Comparison of ENCODE assay signal across 9 mouse cellular contexts in genomic region chr11:6465122-6465521, GRCm38 (mm10). TPM values are rescaled to one million over a fixed set of nuclear protein-coding genes. Genes with fewer than 3 reads are reported as not detected.
DNase-seq lines count a peak whose midpoint lies in the region; ATAC-seq and TF ChIP-seq lines count a peak whose summit lies in the region.
"Had no signal": no experiment of that assay in that cellular context is flagged by ENCODE, and none has a peak within 500 bp of the region (broad histone marks: within the 10 kb centered on the region; RNA-seq: fewer than 3 reads in every experiment).

No protein-coding gene starts in this region.

- DNase-seq in layer of hippocampus, adult 11-12 months (ENCODE audit: low spot score), result peak; percentile 65
- DNase-seq in layer of hippocampus, adult 9-10 months (ENCODE audit: low spot score), result no peak
- DNase-seq in brain, embryonic 14.5 days (ENCODE audit: low read depth), result peak; percentile 89
- peak; percentile 62 for DNase-seq in forebrain, embryonic 10.5 days (ENCODE audit: extremely low spot score, low spot score)
- peak; percentile 94 for DNase-seq in hindbrain, postnatal 0 days (ENCODE audit: low spot score)
- DNase-seq in limb, embryonic 10.5 days (ENCODE audit: low spot score), result peak; percentile 53
- DNase-seq in spleen, adult 18-20 months, result peak; percentile 36 to 63

- no peak overlapping the region for H3K4me2 ChIP-seq in hindbrain, postnatal 0 days (ENCODE audit: low read depth, low read length)
- H3K4me2 ChIP-seq in midbrain, embryonic 13.5 days (replicated peaks), result no peak overlapping the region

- H3K9me3 ChIP-seq in forebrain, embryonic 10.5 days, result no peaks in the 10 kb centered on the region
- no peaks in the 10 kb centered on the region for H3K9me3 ChIP-seq in hindbrain, postnatal 0 days (ENCODE audit: low read length)
- no peaks in the 10 kb centered on the region for H3K9me3 ChIP-seq in limb, embryonic 10.5 days (replicated peaks)
- no peaks in the 10 kb centered on the region for H3K9me3 ChIP-seq in midbrain, embryonic 13.5 days

- H3K9ac ChIP-seq in hindbrain, postnatal 0 days (replicated peaks; ENCODE audit: low read length), result no peak overlapping the region
- no peak overlapping the region for H3K9ac ChIP-seq in midbrain, embryonic 13.5 days (replicated peaks)

- ATAC-seq in hindbrain, postnatal 0 days, result peak; percentile 82
- ATAC-seq in midbrain, embryonic 13.5 days, result peak; percentile 79

- no peak overlapping the region for H3K4me3 ChIP-seq in forebrain, embryonic 10.5 days
- no peak overlapping the region for H3K4me3 ChIP-seq in hindbrain, postnatal 0 days (ENCODE audit: low read length)
- no peak overlapping the region for H3K4me3 ChIP-seq in limb, embryonic 10.5 days
- H3K4me3 ChIP-seq in midbrain, embryonic 13.5 days (replicated peaks), result no peak overlapping the region

- H3K27me3 ChIP-seq in forebrain, embryonic 10.5 days (ENCODE audit: poor library complexity, severe bottlenecking), result no peaks in the 10 kb centered on the region
- no peaks in the 10 kb centered on the region for H3K27me3 ChIP-seq in hindbrain, postnatal 0 days (ENCODE audit: insufficient read depth, low read length)
- no peaks in the 10 kb centered on the region for H3K27me3 ChIP-seq in limb, embryonic 10.5 days (ENCODE audit: low read depth, poor library complexity, severe bottlenecking)
- no peaks in the 10 kb centered on the region for H3K27me3 ChIP-seq in midbrain, embryonic 13.5 days

- H3K4me1 ChIP-seq in forebrain, embryonic 10.5 days, result peaks cover 9% of the 10 kb centered on the region
- H3K4me1 ChIP-seq in hindbrain, postnatal 0 days (ENCODE audit: insufficient read depth, low read length), result peaks cover 10% of the 10 kb centered on the region; the same call in 1 of the 2 replicates
- peaks cover 4% of the 10 kb centered on the region for H3K4me1 ChIP-seq in limb, embryonic 10.5 days
- peaks cover 25% of the 10 kb centered on the region for H3K4me1 ChIP-seq in midbrain, embryonic 13.5 days (replicated peaks)

- peaks cover 48% of the 10 kb centered on the region for H3K36me3 ChIP-seq in forebrain, embryonic 10.5 days (replicated peaks)
- H3K36me3 ChIP-seq in hindbrain, postnatal 0 days (ENCODE audit: insufficient read depth, low read length), result peaks cover 3% of the 10 kb centered on the region
- peaks cover 49% of the 10 kb centered on the region for H3K36me3 ChIP-seq in limb, embryonic 10.5 days
- H3K36me3 ChIP-seq in midbrain, embryonic 13.5 days, result peaks cover 36% of the 10 kb centered on the region

- no peak overlapping the region for H3K27ac ChIP-seq in forebrain, embryonic 10.5 days
- H3K27ac ChIP-seq in hindbrain, postnatal 0 days, result no peak overlapping the region
- H3K27ac ChIP-seq in limb, embryonic 10.5 days, result no peak overlapping the region
- no peak overlapping the region for H3K27ac ChIP-seq in midbrain, embryonic 13.5 days
- H3K27ac ChIP-seq: macrophage had no signal

- peak; percentile 65 for TF ChIP-seq CTCF in brain, embryonic 14.5 days (IDR thresholded peaks at IDR 0.05; ENCODE audit: borderline replicate concordance, extremely low read depth, insufficient read depth, insufficient read length)
- peak; percentile 76 for TF ChIP-seq CTCF in hindbrain, postnatal 0 days (IDR thresholded peaks at IDR 0.05; ENCODE audit: low read depth)

- 45% methylated on average over 4 of the region's 4 CpGs for WGBS in forebrain, embryonic 10.5 days
- 17% methylated on average over 4 of the region's 4 CpGs for WGBS in hindbrain, postnatal 0 days
- WGBS in limb, embryonic 10.5 days, result 44% methylated on average over 4 of the region's 4 CpGs
- 27% methylated on average over 4 of the region's 4 CpGs for WGBS in midbrain, embryonic 13.5 days

- TF ChIP-seq POLR2A in brain, embryonic 14.5 days (IDR thresholded peaks at IDR 0.05; ENCODE audit: borderline replicate concordance, extremely low read depth, insufficient read depth, insufficient read length, poor library complexity, severe bottlenecking), result no peak

RNA-seq across cellular contexts. Expression of gene Purb, which starts 10.6 kb away (rescaled TPM):
- 8.8 and 12.8 TPM in 2 replicates for polyA plus RNA-seq in brain, embryonic 14.5 days (2012; rRNA removed)
- polyA plus RNA-seq in forebrain, embryonic 10.5 days (2016; fragmentation: Nextera tagmentation; extraction: Ambion mirVana), result 16.9 and 18.7 TPM in 2 replicates
- total RNA-seq in hindbrain, postnatal 0 days (2014; rRNA removed), result 35.9 and 36.9 TPM in 2 replicates
- 17.1 and 17.9 TPM in 2 replicates for polyA plus RNA-seq in hindbrain, postnatal 0 days (2015; fragmentation: Nextera tagmentation; extraction: Ambion mirVana)
- polyA plus RNA-seq in limb, embryonic 10.5 days (2016; fragmentation: Nextera tagmentation; extraction: Ambion mirVana), result 15.9 and 17.9 TPM in 2 replicates
- 12.7 and 13.9 TPM in 2 replicates for polyA plus RNA-seq in midbrain, embryonic 13.5 days (2015; fragmentation: Nextera tagmentation; extraction: Ambion mirVana)

RNA-seq across cellular contexts. Expression of gene H2afv, which starts 20.9 kb away (rescaled TPM):
- polyA plus RNA-seq in brain, embryonic 14.5 days (2012; rRNA removed), result 207 and 320 TPM in 2 replicates
- polyA plus RNA-seq in forebrain, embryonic 10.5 days (2016; fragmentation: Nextera tagmentation; extraction: Ambion mirVana), result 844 and 848 TPM in 2 replicates
- 75.5 and 95.0 TPM in 2 replicates for total RNA-seq in hindbrain, postnatal 0 days (2014; rRNA removed)
- polyA plus RNA-seq in hindbrain, postnatal 0 days (2015; fragmentation: Nextera tagmentation; extraction: Ambion mirVana), result 251 and 254 TPM in 2 replicates
- 583 and 781 TPM in 2 replicates for polyA plus RNA-seq in limb, embryonic 10.5 days (2016; fragmentation: Nextera tagmentation; extraction: Ambion mirVana)
- 605 and 617 TPM in 2 replicates for polyA plus RNA-seq in midbrain, embryonic 13.5 days (2015; fragmentation: Nextera tagmentation; extraction: Ambion mirVana)

RNA-seq across cellular contexts. Expression of gene Ppia, which starts 49.9 kb away (rescaled TPM):
- polyA plus RNA-seq in brain, embryonic 14.5 days (2012; rRNA removed), result 2,174 and 2,845 TPM in 2 replicates
- 6,009 and 6,074 TPM in 2 replicates for polyA plus RNA-seq in forebrain, embryonic 10.5 days (2016; fragmentation: Nextera tagmentation; extraction: Ambion mirVana)
- total RNA-seq in hindbrain, postnatal 0 days (2014; rRNA removed), result 2,267 and 2,460 TPM in 2 replicates
- 5,475 and 5,597 TPM in 2 replicates for polyA plus RNA-seq in hindbrain, postnatal 0 days (2015; fragmentation: Nextera tagmentation; extraction: Ambion mirVana)
- polyA plus RNA-seq in limb, embryonic 10.5 days (2016; fragmentation: Nextera tagmentation; extraction: Ambion mirVana), result 5,840 and 6,698 TPM in 2 replicates
- polyA plus RNA-seq in midbrain, embryonic 13.5 days (2015; fragmentation: Nextera tagmentation; extraction: Ambion mirVana), result 3,782 and 3,914 TPM in 2 replicates

RNA-seq across cellular contexts. Expression of gene Myo1g, which starts 55.6 kb away (rescaled TPM):
- 0.56 and 0.79 TPM in 2 replicates for polyA plus RNA-seq in brain, embryonic 14.5 days (2012; rRNA removed)
- polyA plus RNA-seq in forebrain, embryonic 10.5 days (2016; fragmentation: Nextera tagmentation; extraction: Ambion mirVana), result 0.97 and 1.0 TPM in 2 replicates
- 0.68 and 1.0 TPM in 2 replicates for total RNA-seq in hindbrain, postnatal 0 days (2014; rRNA removed)
- 0.39 and 0.50 TPM in 2 replicates for polyA plus RNA-seq in hindbrain, postnatal 0 days (2015; fragmentation: Nextera tagmentation; extraction: Ambion mirVana)
- polyA plus RNA-seq in limb, embryonic 10.5 days (2016; fragmentation: Nextera tagmentation; extraction: Ambion mirVana), result 0.80 and 0.86 TPM in 2 replicates
- 0.27 and 0.32 TPM in 2 replicates for polyA plus RNA-seq in midbrain, embryonic 13.5 days (2015; fragmentation: Nextera tagmentation; extraction: Ambion mirVana)
